Mouse (Mus musculus): ENCODE measurements around the gene Akap13.

The Akap13 gene

GRCm38 (mm10) chr7:75463579-75464162 lies 8.3 kb downstream of the Akap13 start:
- no peak for DNase-seq

- DNase-seq = no peak
Observed at GRCm38 (mm10) chr7:75467791-75468190, 12.5 kb downstream of the Akap13 start.

- DNase-seq = peak; percentile 47
Observed at GRCm38 (mm10) chr7:75470318-75470925, 15.1 kb downstream of the Akap13 start.

DNA sequence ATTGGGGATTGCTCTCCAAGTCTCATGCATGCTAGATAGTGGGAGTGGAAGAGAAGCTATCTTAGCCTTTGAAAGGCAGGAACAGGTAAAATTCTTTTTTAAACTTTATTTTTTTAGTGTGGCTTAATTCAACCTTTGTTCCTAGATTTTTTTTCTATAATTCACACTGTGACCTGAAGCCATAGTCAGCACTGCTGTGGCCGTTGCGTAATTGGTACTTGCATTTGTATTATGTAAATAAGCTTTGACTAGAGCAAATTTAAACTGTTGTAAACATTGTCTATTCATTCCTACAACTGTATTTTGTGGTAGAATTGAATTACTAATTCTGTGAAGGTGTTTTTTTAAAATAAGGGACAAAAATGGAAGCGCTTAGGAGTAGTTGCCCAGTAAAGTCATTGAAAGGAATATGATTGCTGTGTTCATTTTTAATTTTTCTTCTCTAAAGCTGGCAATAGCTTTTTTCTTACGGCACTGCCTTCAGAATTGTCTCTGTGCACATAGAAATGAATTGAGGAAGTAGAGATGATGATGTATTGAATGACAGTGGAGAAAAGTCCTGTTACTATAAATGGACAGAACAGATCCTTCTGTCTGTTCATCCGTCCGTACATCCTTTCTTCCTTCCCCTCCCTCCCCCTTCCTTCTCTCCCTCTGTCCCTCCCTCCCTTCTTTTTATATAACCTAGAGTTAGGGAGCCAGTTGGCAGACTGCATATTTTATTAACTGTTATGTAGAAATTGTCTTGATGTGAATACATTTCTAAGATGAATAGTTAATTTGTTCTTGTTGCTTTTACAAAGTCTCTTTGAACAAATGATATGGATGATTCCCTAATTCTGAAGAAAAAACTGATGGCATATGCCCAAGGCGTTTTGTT lies 17.2 kb downstream of the Akap13 start:
- no peak for DNase-seq

- no peak for DNase-seq
Observed at GRCm38 (mm10) chr7:75473294-75473693, 18.0 kb downstream of the Akap13 start.

DNA sequence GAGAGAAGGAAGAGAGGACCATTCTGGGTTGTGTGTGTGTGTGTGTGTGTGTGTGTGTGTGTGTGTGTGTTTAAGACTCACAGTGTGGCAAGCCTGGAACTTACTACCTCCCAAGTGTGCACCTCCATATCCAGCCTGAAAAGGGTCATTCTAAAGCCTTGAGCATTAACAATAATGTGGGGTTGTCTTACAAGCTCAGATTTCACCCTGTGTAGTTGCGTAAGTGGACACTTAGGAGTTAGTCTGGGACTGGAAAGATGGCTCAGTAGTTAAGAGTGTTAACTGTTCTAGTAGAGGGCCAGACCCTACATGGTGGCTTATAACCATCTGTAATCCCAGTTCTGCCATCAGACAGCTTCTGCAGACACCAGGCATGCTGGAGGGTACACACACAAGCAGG lies 18.7 kb downstream of the Akap13 start:
- no peak for DNase-seq

- no peak for DNase-seq
Observed at GRCm38 (mm10) chr7:75474564-75475150, 19.3 kb downstream of the Akap13 start.

DNA sequence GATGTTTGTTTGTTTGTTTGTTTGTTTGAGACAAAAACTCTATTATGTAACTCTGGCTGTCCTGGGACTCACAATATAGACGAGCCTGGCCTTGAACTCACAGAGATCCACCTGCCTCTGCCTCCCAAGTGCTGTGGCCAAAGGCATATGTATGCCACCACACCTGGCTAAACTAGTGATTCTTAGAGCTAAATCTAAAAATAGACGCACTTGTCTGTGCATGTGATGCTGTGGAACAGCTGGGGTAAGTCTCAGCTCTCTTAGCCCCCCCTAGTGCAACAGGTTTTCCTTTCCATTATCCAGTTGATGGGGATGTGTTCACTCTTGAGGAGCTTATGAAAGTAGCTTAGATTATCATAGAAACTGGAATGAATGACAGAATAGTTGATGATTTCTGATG lies 22.7 kb downstream of the Akap13 start:
- no peak for DNase-seq

DNA sequence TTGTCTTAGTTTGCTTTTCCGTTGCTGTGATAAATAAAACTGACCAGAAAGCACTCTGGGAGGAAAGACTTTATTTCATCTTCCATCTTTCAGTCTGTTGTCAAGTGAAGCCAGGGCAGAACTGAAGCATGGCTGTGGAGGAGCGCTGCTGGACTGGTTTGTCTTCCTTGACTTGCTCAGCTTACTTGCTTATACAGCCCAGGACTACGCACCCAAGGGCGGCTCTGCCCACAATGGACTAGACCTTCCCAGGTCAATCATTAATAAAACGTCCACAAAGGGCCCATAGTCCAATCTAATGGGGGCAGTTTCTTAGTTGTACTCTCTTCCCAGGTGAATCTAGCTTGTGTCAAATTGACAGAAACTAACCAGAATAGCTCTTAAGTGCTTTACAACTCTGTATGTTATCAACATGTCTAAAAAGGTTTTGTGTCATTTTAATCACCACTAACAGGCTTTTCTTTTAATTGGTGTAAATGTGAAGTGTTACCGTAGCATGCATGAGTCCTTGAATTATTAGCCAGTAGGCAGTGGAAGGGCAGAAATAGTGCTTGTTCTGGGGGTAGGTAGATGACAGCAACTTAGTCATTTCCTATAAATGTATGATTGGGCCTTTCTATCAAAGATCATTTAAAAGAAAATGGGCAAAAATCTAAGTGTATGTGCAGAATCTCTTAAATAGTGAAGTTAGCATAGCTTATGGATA lies 25.5 kb downstream of the Akap13 start:
- DNase-seq = peak; percentile 62

GRCm38 (mm10) chr7:75486031-75486430 lies 30.7 kb downstream of the Akap13 start:
- DNase-seq = no peak

DNA sequence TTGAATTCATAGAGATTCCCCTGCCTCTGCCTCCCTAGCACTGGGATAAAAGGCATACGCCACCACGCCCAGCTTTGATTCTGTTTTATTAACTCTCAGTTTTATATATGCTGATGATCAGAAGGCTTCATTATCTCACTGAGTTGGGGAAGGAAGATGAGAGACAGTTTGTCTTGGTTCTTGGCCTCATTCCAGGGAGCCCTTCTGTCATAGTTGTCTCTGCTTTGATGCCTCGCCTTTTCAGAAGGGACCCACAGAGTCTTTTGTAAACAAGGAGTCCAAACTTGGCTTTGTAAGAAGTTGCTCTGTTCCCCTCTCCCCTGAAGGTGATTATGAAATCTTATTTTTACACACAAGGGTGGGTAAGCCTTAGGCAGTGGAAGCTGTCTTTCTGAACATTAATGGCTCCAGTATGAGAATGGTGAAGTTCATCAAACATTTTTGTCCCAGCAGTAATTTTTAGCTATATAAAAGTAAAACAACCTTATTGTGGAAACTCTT lies 40.7 kb downstream of the Akap13 start:
- no peak for DNase-seq

- peak; percentile 55 for DNase-seq
Observed at GRCm38 (mm10) chr7:75498627-75499026, 43.3 kb downstream of the Akap13 start.

GRCm38 (mm10) chr7:75499271-75499670 lies 43.9 kb downstream of the Akap13 start:
- DNase-seq = no peak

GRCm38 (mm10) chr7:75500164-75500563 lies 44.8 kb downstream of the Akap13 start:
- DNase-seq = no peak

DNA sequence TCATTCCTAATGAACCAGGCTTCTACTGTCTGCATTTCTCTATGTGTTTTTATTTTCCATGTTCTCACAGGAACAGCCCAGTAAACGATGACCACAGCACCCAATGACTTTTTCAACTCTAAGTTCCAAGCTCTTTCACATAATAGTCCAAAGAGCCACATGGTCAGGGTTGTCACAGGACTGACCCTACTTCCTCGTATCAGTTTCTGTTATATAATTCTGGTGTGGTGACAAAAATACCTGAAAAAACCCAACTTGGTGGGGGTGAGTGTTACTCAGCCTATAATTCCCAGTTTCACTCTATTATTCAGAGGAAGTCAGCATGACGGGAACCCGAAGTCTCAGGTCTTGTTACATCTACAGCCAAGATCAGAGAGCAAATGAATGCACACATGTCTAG lies 45.5 kb downstream of the Akap13 start:
- DNase-seq = no peak

- DNase-seq = no peak
Observed at GRCm38 (mm10) chr7:75504524-75504923, 49.2 kb downstream of the Akap13 start.

DNA sequence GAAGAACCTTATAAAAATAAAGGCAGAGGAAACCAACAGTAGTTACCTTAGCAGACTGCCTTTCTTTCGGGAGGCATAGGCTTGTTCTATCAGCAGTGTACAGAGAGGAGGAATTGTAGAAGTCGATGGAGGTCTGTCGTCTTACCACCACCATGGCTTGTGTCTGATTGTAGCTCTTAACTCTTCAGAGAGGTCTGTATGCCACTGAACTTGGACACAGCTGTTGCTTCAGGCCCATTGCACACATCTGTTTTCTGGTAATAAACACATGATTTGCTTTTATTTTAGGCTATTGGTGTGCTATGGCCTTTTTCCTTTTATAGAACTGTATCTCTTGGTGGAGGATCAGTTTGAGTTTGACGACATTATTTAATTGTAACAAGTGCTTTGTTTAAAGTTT lies 51.3 kb downstream of the Akap13 start:
- no peak for DNase-seq

GRCm38 (mm10) chr7:75509085-75509873 lies 53.9 kb downstream of the Akap13 start:
- no peak for DNase-seq

- no peak for DNase-seq
Observed at GRCm38 (mm10) chr7:75515472-75515871, 60.1 kb downstream of the Akap13 start.

DNA sequence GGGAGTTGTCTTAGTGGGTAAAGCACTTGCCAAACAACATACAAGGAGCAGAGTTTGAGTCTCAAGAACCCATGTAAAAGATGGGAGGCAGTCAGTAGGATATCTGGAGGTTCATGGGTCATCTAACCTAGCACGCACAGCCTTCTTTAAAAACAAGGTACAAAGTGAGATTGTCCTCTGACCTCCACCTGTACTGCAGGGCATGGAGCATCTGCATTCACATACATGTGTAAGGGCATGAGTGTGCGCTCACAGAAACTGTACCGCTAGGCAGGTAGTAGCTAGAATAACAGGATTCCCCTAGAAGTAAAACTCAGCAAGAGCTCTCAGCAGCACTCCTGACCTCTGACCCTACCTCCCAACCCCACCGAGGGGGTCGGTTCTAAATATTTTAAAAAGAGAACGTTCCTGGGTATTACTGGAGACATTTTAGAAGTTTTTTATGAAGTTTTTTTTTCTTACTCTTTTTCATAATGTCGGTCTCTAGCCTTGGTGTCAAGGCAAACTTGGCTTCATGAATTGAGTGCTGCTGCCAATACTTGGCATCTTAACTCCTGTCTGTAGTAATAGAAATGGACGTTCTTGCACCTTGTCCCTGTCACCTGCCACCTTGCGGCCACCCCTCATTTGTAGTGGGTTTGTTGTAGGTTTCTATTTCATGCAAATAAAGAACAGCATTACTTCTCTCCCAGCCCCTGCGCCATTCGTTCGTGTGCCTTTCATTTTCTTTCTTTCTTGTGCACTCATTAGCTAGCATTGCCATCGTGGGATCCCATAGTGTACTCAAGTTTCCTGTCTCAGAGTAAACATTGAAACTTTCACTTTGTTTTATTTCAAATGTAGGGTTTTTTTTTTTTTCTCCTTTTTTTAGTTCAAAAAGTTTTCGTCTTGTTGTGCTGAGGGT lies 61.6 kb downstream of the Akap13 start:
- DNase-seq = no peak

DNA sequence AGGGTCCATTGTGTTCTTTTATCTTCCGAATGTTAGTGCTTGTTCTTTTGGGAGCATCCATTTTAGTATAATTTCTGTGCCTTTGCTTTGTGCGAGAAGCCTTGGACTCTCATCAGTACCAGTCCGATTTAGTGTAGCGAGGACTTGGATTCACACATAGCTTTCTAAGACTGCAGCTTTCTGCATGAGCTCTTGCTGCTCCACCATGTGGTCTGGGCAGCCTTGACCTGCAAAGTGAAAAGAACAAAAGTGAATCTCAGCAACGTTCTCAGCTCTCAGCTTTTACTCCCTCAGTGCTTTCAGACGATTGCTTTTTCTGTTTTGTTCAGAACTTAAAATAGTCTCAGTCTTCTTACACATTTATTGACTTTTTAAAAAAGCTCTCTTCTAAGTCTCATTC lies 65.2 kb downstream of the Akap13 start:
- no peak for DNase-seq
